1 mouse cellular context compared by ENCODE assay signal in genomic region chr5:45496479-45496878, GRCm38 (mm10).
TF ChIP-seq lines count a peak whose summit lies in the region.

No protein-coding gene starts in this region.

TF ChIP-seq in CH12.LX, 34 proteins besides CTCF, POLR2A, EP300 and RAD21:
- TF ChIP-seq ZC3H11A (IDR thresholded peaks at IDR 0.05; ENCODE audit: low read depth, low read length): no peak
- no peak for TF ChIP-seq UBTF (IDR thresholded peaks at IDR 0.05; ENCODE audit: low read depth, low read length)
- TF ChIP-seq ELF1 (IDR thresholded peaks at IDR 0.05; ENCODE audit: low read depth, low read length): no peak
- TF ChIP-seq E2F4 (IDR thresholded peaks at IDR 0.05; ENCODE audit: insufficient replicate concordance, low read depth, low read length): no peak
- no peak for TF ChIP-seq JUND (conservative IDR thresholded peaks at IDR 0.05; ENCODE audit: low read depth, low read length)
- TF ChIP-seq MAFK (IDR thresholded peaks at IDR 0.05; ENCODE audit: insufficient replicate concordance, low read length): no peak
- TF ChIP-seq CHD2 (IDR thresholded peaks at IDR 0.05; ENCODE audit: low read length): no peak
